Mouse (Mus musculus): ENCODE measurements around the gene Sult1c2. TPM values are rescaled to one million over a fixed set of nuclear protein-coding genes. Genes with fewer than 3 reads are reported as not detected.

The Sult1c2 gene
- not detected in 4 replicates for total RNA-seq (2023; ENCODE audit: inconsistent age)

DNA sequence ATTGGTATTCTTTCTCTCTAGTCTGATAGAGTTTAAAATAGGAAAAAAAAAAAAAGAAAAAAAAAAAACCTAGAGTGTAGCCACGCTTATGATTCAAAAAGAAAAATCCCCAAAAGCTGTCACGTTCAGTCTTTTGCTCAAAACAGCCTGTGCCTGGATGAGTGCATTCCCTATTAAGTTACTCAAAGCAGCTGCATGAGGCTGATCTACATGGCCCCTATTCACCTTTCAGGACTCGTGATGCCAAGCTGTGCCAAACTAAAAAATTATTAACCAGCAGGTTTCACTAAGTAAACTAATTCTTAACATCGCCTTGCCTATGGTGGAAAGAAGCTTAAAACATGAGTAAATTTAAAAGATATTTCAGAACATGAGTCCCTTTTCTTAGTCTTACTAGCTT lies at the start of gene Sult1c2:
Gene Sult1c2, minus strand, starts transcription at position 134 of the 400 bp plus-strand sequence.

Other genes with a start within 250 kb of the Sult1c2 start
- gene Sgo1, start 157.0 kb downstream of the Sult1c2 start, total RNA-seq (2023; ENCODE audit: inconsistent age) = 0.72 to 1.6 TPM (median 0.94 TPM) in 4 replicates
- not detected in 4 replicates for gene Sult1c1, start 144.3 kb upstream of the Sult1c2 start, total RNA-seq (2023; ENCODE audit: inconsistent age)